Mouse (Mus musculus): ENCODE measurements around the gene Map4k3. TPM values are rescaled to one million over a fixed set of nuclear protein-coding genes. Genes with fewer than 3 reads are reported as not detected.
"Not testable (repeated sequence)": the region's sequence is repeated elsewhere in the genome, so short reads cannot be mapped to it uniquely, and the experiment has no call there.

Gene Map4k3
- polyA plus RNA-seq, 1 experiment from 2014 or later: 13.8 TPM

GRCm38 (mm10) chr17:80564611-80564924 is 163.7 kb downstream of the Map4k3 start:
- Histone ChIP-seq H3K27me3 (replicated peaks; ENCODE audit: control insufficient read depth, insufficient read depth, low read length) (no peaks in the 10 kb centered on the region), H3K9me3 (ENCODE audit: control insufficient read depth) (no peaks in the 10 kb centered on the region), H3K4me3 (ENCODE audit: low read depth, low read length) (no peak overlapping the region), H3K4me1 (replicated peaks; ENCODE audit: control insufficient read depth, insufficient read depth, low read length) (no peaks in the 10 kb centered on the region), H3K36me3 (ENCODE audit: control insufficient read depth, insufficient read depth) (no peaks in the 10 kb centered on the region), H3K4me2 (replicated peaks; ENCODE audit: low read depth) (no peak overlapping the region), H3K27ac (ENCODE audit: low read depth, low read length) (no peak overlapping the region), H3K9ac (ENCODE audit: low read depth, low read length) (no peak overlapping the region)
- ATAC-seq: no peak
- TF ChIP-seq CTCF (IDR thresholded peaks at IDR 0.05; ENCODE audit: low read depth): peak; percentile 70
- 77% methylated on average over 3 of the region's 3 CpGs for WGBS

GRCm38 (mm10) chr17:80563762-80564610 is 164.3 kb downstream of the Map4k3 start:
- not testable (repeated sequence) for H3K4me2 ChIP-seq (replicated peaks; ENCODE audit: low read depth); H3K4me1 ChIP-seq (replicated peaks; ENCODE audit: control insufficient read depth, insufficient read depth, low read length); ATAC-seq; H3K27me3 ChIP-seq (replicated peaks; ENCODE audit: control insufficient read depth, insufficient read depth, low read length); H3K4me3 ChIP-seq (ENCODE audit: low read depth, low read length); H3K27ac ChIP-seq (ENCODE audit: low read depth, low read length); H3K9ac ChIP-seq (ENCODE audit: low read depth, low read length); H3K36me3 ChIP-seq (ENCODE audit: control insufficient read depth, insufficient read depth); H3K9me3 ChIP-seq (ENCODE audit: control insufficient read depth)
- WGBS: 94% methylated on average over 27 of the region's 27 CpGs

GRCm38 (mm10) chr17:80562792-80563191 is 165.5 kb downstream of the Map4k3 start:
- H3K36me3 ChIP-seq (ENCODE audit: control insufficient read depth, insufficient read depth): no peaks in the 10 kb centered on the region
- H3K4me3 ChIP-seq (ENCODE audit: low read depth, low read length): no peak overlapping the region
- H3K9ac ChIP-seq (ENCODE audit: low read depth, low read length): no peak overlapping the region
- no peaks in the 10 kb centered on the region for H3K27me3 ChIP-seq (replicated peaks; ENCODE audit: control insufficient read depth, insufficient read depth, low read length)
- H3K27ac ChIP-seq (ENCODE audit: low read depth, low read length): no peak overlapping the region
- 72% methylated on average over 5 of the region's 5 CpGs for WGBS
- TF ChIP-seq CTCF (IDR thresholded peaks at IDR 0.05; ENCODE audit: low read depth): no peak
- H3K4me1 ChIP-seq (replicated peaks; ENCODE audit: control insufficient read depth, insufficient read depth, low read length): no peaks in the 10 kb centered on the region
- no peak for ATAC-seq
- no peak overlapping the region for H3K4me2 ChIP-seq (replicated peaks; ENCODE audit: low read depth)
- no peaks in the 10 kb centered on the region for H3K9me3 ChIP-seq (ENCODE audit: control insufficient read depth)

- no peak overlapping the region for H3K9ac ChIP-seq (ENCODE audit: low read depth, low read length)
- WGBS: 11% methylated on average over 12 of the region's 12 CpGs
- H3K36me3 ChIP-seq (ENCODE audit: control insufficient read depth, insufficient read depth): no peaks in the 10 kb centered on the region
- no peaks in the 10 kb centered on the region for H3K9me3 ChIP-seq (ENCODE audit: control insufficient read depth)
- H3K4me1 ChIP-seq (replicated peaks; ENCODE audit: control insufficient read depth, insufficient read depth, low read length): no peaks in the 10 kb centered on the region
- peak; percentile 96 for TF ChIP-seq CTCF (IDR thresholded peaks at IDR 0.05; ENCODE audit: low read depth)
- no peaks in the 10 kb centered on the region for H3K27me3 ChIP-seq (replicated peaks; ENCODE audit: control insufficient read depth, insufficient read depth, low read length)
- H3K4me2 ChIP-seq (replicated peaks; ENCODE audit: low read depth): peak overlapping the region; percentile 48
- peak; percentile 90 for ATAC-seq
- peak overlapping the region; percentile 24 for H3K4me3 ChIP-seq (ENCODE audit: low read depth, low read length)
- H3K27ac ChIP-seq (ENCODE audit: low read depth, low read length): no peak overlapping the region
Measured at GRCm38 (mm10) chr17:80560669-80561401, 167.4 kb downstream of the Map4k3 start.

GRCm38 (mm10) chr17:80559745-80560144 is 168.5 kb downstream of the Map4k3 start:
- 45% methylated on average over 4 of the region's 4 CpGs for WGBS
- peak; percentile 42; the same call in 1 of the 2 replicates for ATAC-seq
- H3K36me3 ChIP-seq (ENCODE audit: control insufficient read depth, insufficient read depth): no peaks in the 10 kb centered on the region

GRCm38 (mm10) chr17:80559050-80559449 is 169.2 kb downstream of the Map4k3 start:
- ATAC-seq: no peak
- Histone ChIP-seq H3K27ac (ENCODE audit: low read depth, low read length) (no peak overlapping the region), H3K27me3 (replicated peaks; ENCODE audit: control insufficient read depth, insufficient read depth, low read length) (no peaks in the 10 kb centered on the region), H3K4me1 (replicated peaks; ENCODE audit: control insufficient read depth, insufficient read depth, low read length) (no peaks in the 10 kb centered on the region), H3K36me3 (ENCODE audit: control insufficient read depth, insufficient read depth) (no peaks in the 10 kb centered on the region), H3K9ac (ENCODE audit: low read depth, low read length) (no peak overlapping the region), H3K4me2 (replicated peaks; ENCODE audit: low read depth) (peak overlapping the region; percentile 25), H3K9me3 (ENCODE audit: control insufficient read depth) (no peaks in the 10 kb centered on the region), H3K4me3 (ENCODE audit: low read depth, low read length) (no peak overlapping the region)
- TF ChIP-seq CTCF (IDR thresholded peaks at IDR 0.05; ENCODE audit: low read depth): peak; percentile 70
- 37% methylated on average over 11 of the region's 11 CpGs for WGBS

More at GRCm38 (mm10) chr17:80559745-80560144, 168.5 kb downstream of the Map4k3 start:
- Histone ChIP-seq H3K27me3 (replicated peaks; ENCODE audit: control insufficient read depth, insufficient read depth, low read length) (no peaks in the 10 kb centered on the region), H3K4me3 (ENCODE audit: low read depth, low read length) (peak overlapping the region; percentile 24), H3K27ac (ENCODE audit: low read depth, low read length) (no peak overlapping the region), H3K9me3 (ENCODE audit: control insufficient read depth) (no peaks in the 10 kb centered on the region), H3K4me2 (replicated peaks; ENCODE audit: low read depth) (peak overlapping the region; percentile 48), H3K9ac (ENCODE audit: low read depth, low read length) (no peak overlapping the region), H3K4me1 (replicated peaks; ENCODE audit: control insufficient read depth, insufficient read depth, low read length) (no peaks in the 10 kb centered on the region)
- TF ChIP-seq CTCF (IDR thresholded peaks at IDR 0.05; ENCODE audit: low read depth): peak; percentile 67

Measured in intestine, postnatal 0 days (tissue).